10 mouse cellular contexts compared by ENCODE assay signal in genomic region chr4:117303581-117304238, GRCm38 (mm10). TPM values are rescaled to one million over a fixed set of nuclear protein-coding genes. Genes with fewer than 3 reads are reported as not detected.
DNase-seq lines count a peak whose midpoint lies in the region; ATAC-seq and TF ChIP-seq lines count a peak whose summit lies in the region.
"Had no signal": no experiment of that assay in that cellular context is flagged by ENCODE, and none has a peak within 500 bp of the region (broad histone marks: within the 10 kb centered on the region; RNA-seq: fewer than 3 reads in every experiment).

No protein-coding gene starts in this region.

- no peaks in the 10 kb centered on the region for H3K9me3 ChIP-seq in forebrain, embryonic 10.5 days
- no peaks in the 10 kb centered on the region for H3K9me3 ChIP-seq in limb, embryonic 10.5 days (replicated peaks)
- H3K9me3 ChIP-seq in neural tube, embryonic 13.5 days, result no peaks in the 10 kb centered on the region

- peak overlapping the region; percentile 63 for H3K4me2 ChIP-seq in neural tube, embryonic 13.5 days

- H3K9ac ChIP-seq in neural tube, embryonic 13.5 days, result peak overlapping the region; percentile 63

- peak overlapping the region; percentile 41 for H3K4me3 ChIP-seq in left cerebral cortex, adult 2 months
- H3K4me3 ChIP-seq in forebrain, embryonic 10.5 days, result peak overlapping the region; percentile 55
- H3K4me3 ChIP-seq in limb, embryonic 10.5 days, result peak overlapping the region; percentile 57
- H3K4me3 ChIP-seq in neural tube, embryonic 13.5 days, result peak overlapping the region; percentile 32

- peaks cover 98% of the 10 kb centered on the region for H3K27me3 ChIP-seq in forebrain, embryonic 10.5 days (ENCODE audit: poor library complexity, severe bottlenecking)
- H3K27me3 ChIP-seq in limb, embryonic 10.5 days (ENCODE audit: low read depth, poor library complexity, severe bottlenecking), result peaks cover 100% of the 10 kb centered on the region
- peaks cover 94% of the 10 kb centered on the region for H3K27me3 ChIP-seq in neural tube, embryonic 13.5 days

- WGBS in forebrain, embryonic 10.5 days, result 5% methylated on average over 30 of the region's 30 CpGs
- 6% methylated on average over 30 of the region's 30 CpGs for WGBS in limb, embryonic 10.5 days
- WGBS in neural tube, embryonic 13.5 days, result 8% methylated on average over 30 of the region's 30 CpGs

- DNase-seq in left cerebral cortex, adult 2 months (ENCODE audit: extremely low spot score in 1 of 2, low spot score in 2 of 2), result no peak
- DNase-seq in left cerebral cortex, adult 11 months (ENCODE audit: low spot score), result no peak
- DNase-seq in forebrain, embryonic 10.5 days (ENCODE audit: extremely low spot score, low spot score), result no peak
- no peak for DNase-seq in limb, embryonic 10.5 days (ENCODE audit: low spot score)
- DNase-seq in layer of hippocampus, postnatal 14 days (ENCODE audit: low spot score in 2 of 2), result no peak
- DNase-seq in left cerebral cortex, adult 8-10 months (ENCODE audit: low spot score in 2 of 2), result no peak
- no peak for DNase-seq in adrenal gland, postnatal 36 days
- DNase-seq: kidney, postnatal 14 days had no signal

- no peak for TF ChIP-seq CTCF in left cerebral cortex, adult 2 months (IDR thresholded peaks at IDR 0.05)

- peaks cover 35% of the 10 kb centered on the region for H3K4me1 ChIP-seq in forebrain, embryonic 10.5 days
- peaks cover 49% of the 10 kb centered on the region for H3K4me1 ChIP-seq in limb, embryonic 10.5 days
- H3K4me1 ChIP-seq in neural tube, embryonic 13.5 days (replicated peaks), result peaks cover 56% of the 10 kb centered on the region

- no peaks in the 10 kb centered on the region for H3K36me3 ChIP-seq in forebrain, embryonic 10.5 days (replicated peaks)
- no peaks in the 10 kb centered on the region for H3K36me3 ChIP-seq in limb, embryonic 10.5 days
- no peaks in the 10 kb centered on the region for H3K36me3 ChIP-seq in neural tube, embryonic 13.5 days

- intact Hi-C loops in left cerebral cortex, adult 2 months (cut with DNase I), result no loop called here

- ATAC-seq in neural tube, embryonic 13.5 days (ENCODE audit: low read depth), result no peak

- no peak overlapping the region for H3K27ac ChIP-seq in left cerebral cortex, adult 2 months
- peak overlapping the region; percentile 44; the same call in 1 of the 2 replicates for H3K27ac ChIP-seq in forebrain, embryonic 10.5 days
- H3K27ac ChIP-seq in limb, embryonic 10.5 days, result peak overlapping the region; percentile 50; the same call in 1 of the 2 replicates
- no peak overlapping the region for H3K27ac ChIP-seq in neural tube, embryonic 13.5 days (replicated peaks)

RNA-seq across cellular contexts. Expression of gene Armh1, which starts 51.8 kb away (rescaled TPM):
- under 1 TPM in 1 of 2 experiments, not detected in 1; 0.63 TPM for total RNA-seq in left cerebral cortex, adult 2 months (2021)
- 0.15 and 0.53 TPM in 2 replicates for polyA plus RNA-seq in forebrain, embryonic 10.5 days (2016; fragmentation: Nextera tagmentation; extraction: Ambion mirVana)
- 0.09 and 0.25 TPM in 2 replicates for polyA plus RNA-seq in limb, embryonic 10.5 days (2016; fragmentation: Nextera tagmentation; extraction: Ambion mirVana)
- polyA plus RNA-seq in neural tube, embryonic 13.5 days (2015; fragmentation: Nextera tagmentation; extraction: Ambion mirVana), result 0.28 and 0.66 TPM in 2 replicates
- total RNA-seq in layer of hippocampus, postnatal 14 days (2021), result 1 to 10 TPM; 1.1 to 1.4 TPM
- total RNA-seq in left cerebral cortex, adult 8-10 months (2022), result under 1 TPM; 0.32 to 0.91 (median 0.43) TPM
- 1 to 10 TPM; 2.8 to 3.5 TPM for total RNA-seq in adrenal gland, postnatal 36 days (2021)
- total RNA-seq: common myeloid progenitor, adult 5-6 weeks had no signal

RNA-seq across cellular contexts. Expression of gene Tmem53, which starts 52.0 kb away (rescaled TPM):
- total RNA-seq in left cerebral cortex, adult 2 months (2021), result 1 to 10 TPM; 5.0 to 5.4 TPM
- 7.3 and 7.8 TPM in 2 replicates for polyA plus RNA-seq in forebrain, embryonic 10.5 days (2016; fragmentation: Nextera tagmentation; extraction: Ambion mirVana)
- polyA plus RNA-seq in limb, embryonic 10.5 days (2016; fragmentation: Nextera tagmentation; extraction: Ambion mirVana), result 6.2 and 9.2 TPM in 2 replicates
- polyA plus RNA-seq in neural tube, embryonic 13.5 days (2015; fragmentation: Nextera tagmentation; extraction: Ambion mirVana), result 5.9 and 6.5 TPM in 2 replicates
- 1 to 10 TPM; 3.5 to 5.1 TPM for total RNA-seq in layer of hippocampus, postnatal 14 days (2021)
- total RNA-seq in left cerebral cortex, adult 8-10 months (2022), result 1 to 10 TPM; 5.4 to 6.8 (median 6.1) TPM
- total RNA-seq in adrenal gland, postnatal 36 days (2021), result 10 to 100 TPM; 54.2 to 97.3 TPM
- total RNA-seq: common myeloid progenitor, adult 5-6 weeks had no signal

Comparison
In these comparisons a context has a peak if more than half of its experiments do, and no peak if none do; other contexts are left out.
1. H3K27ac ChIP-seq: peak in forebrain, embryonic 10.5 days (single experiment) and limb, embryonic 10.5 days (single experiment); none in left cerebral cortex, adult 2 months (single experiment) and neural tube, embryonic 13.5 days (single experiment).
2. RNA of gene Tmem53, which starts 52.0 kb away (total RNA-seq): 54.2 to 97.3 TPM in adrenal gland, postnatal 36 days; 5.4 to 6.8 TPM in left cerebral cortex, adult 8-10 months, 5.0 to 5.4 TPM in left cerebral cortex, adult 2 months and 3.5 to 5.1 TPM in layer of hippocampus, postnatal 14 days; every median in the first group is over 4 times any median in the second.
3. Peak in every context shown above with its lines, with median percentiles within 50 percentile points of each other: H3K4me3 ChIP-seq.